Mouse (Mus musculus): ENCODE data around the gene Anp32b.

DNA sequence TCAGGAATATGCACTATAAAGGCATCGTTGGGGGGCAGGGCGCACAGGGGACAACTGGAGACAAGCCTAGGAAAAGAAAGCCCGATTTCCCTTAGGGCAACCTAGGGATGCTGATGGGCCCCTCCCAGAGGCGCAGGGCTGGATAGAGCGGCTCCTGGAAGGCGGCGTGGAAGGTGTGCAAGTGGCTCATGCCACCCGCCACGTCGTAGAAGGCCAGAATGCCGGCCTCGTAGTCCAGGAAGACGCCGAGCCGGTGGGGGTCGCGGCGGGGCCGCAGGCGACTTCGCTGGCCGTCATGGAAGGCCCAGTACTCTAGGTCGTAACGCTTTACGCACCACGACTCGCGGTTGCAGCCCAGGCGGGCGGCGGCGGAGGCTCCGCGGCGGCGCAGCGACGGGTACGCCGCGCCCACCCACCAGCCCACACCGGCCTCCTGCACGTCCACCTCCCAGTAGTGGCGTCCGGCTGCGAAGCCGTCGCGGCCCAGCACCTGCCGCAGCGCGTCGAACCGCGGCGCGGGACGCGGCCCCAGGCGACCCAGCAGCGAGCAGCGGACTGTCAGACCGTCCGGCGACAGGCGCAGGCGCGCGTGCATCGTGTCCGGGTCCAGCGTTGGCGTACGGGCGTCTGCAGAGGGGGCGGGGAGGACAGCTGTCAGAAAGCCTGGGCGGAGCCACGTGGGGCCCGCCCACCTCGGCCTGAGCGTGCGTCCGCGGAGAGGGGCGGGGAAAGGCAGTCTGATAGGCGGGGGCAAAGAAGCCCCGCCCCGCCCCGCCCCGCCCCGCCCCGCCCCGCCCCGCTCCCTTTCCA is 56.3 kb downstream of the Anp32b start:
- TF ChIP-seq CTCF (conservative IDR thresholded peaks at IDR 0.05; ENCODE audit: insufficient read depth, insufficient read length, low read depth, low read length) (no peak), POLR2A (IDR thresholded peaks at IDR 0.05; ENCODE audit: low read depth, low read length) (peak; percentile 43)

Data from kidney, adult 2 months (tissue).